In genomic region chrX:73998911-73999869, GRCm38 (mm10) we compare ENCODE assay signal across 8 mouse cellular contexts. TPM values are rescaled to one million over a fixed set of nuclear protein-coding genes. Genes with fewer than 3 reads are reported as not detected.
DNase-seq lines count a peak whose midpoint lies in the region; ATAC-seq and TF ChIP-seq lines count a peak whose summit lies in the region.

No protein-coding gene starts in this region.

- 31% methylated on average over 8 of the region's 8 CpGs for WGBS in lung, adult 2 months
- 29% methylated on average over 8 of the region's 8 CpGs for WGBS in kidney, embryonic 15.5 days
- WGBS in liver, embryonic 11.5 days: 18% methylated on average over 8 of the region's 8 CpGs

- DNase-seq in lung, adult 18-20 months: peak; percentile 13 to 45
- DNase-seq in lung, adult 2 months: no peak
- peak; percentile 82 for DNase-seq in c-Kit-positive CD71-positive TER-119-positive erythroid progenitor cells, embryonic 14.5 days (ENCODE audit: low spot score)
- peak; percentile 95 for DNase-seq in heart, adult 11 months
- no peak for DNase-seq in liver, embryonic 11.5 days (ENCODE audit: low spot score)
- peak; percentile 37 for DNase-seq in neural tube, embryonic 10.5 days (ENCODE audit: extremely low spot score, low spot score)
- DNase-seq in thymus, postnatal 36 days: no peak

- peak overlapping the region; percentile 58; the same call in 1 of the 2 replicates for H3K27ac ChIP-seq in kidney, embryonic 15.5 days
- peak overlapping the region; percentile 64 for H3K27ac ChIP-seq in liver, embryonic 11.5 days (ENCODE audit: low read depth, low read length)

- H3K9ac ChIP-seq in kidney, embryonic 15.5 days: no peak overlapping the region
- no peak overlapping the region for H3K9ac ChIP-seq in liver, embryonic 11.5 days (ENCODE audit: low read depth, low read length)

- H3K36me3 ChIP-seq in kidney, embryonic 15.5 days: no peaks in the 10 kb centered on the region
- H3K36me3 ChIP-seq in liver, embryonic 11.5 days (ENCODE audit: control insufficient read depth, insufficient read depth, low read length): no peaks in the 10 kb centered on the region

- no peak for TF ChIP-seq CTCF in lung, adult 2 months (IDR thresholded peaks at IDR 0.05; ENCODE audit: insufficient read depth, low read length)

- peak; percentile 87 for ATAC-seq in kidney, embryonic 15.5 days (replicated peaks; ENCODE audit: low FRiP score)
- peak; percentile 87 for ATAC-seq in liver, embryonic 11.5 days (replicated peaks; ENCODE audit: low FRiP score)

- H3K4me2 ChIP-seq in kidney, embryonic 15.5 days: peak overlapping the region; percentile 30; the same call in 1 of the 2 replicates
- H3K4me2 ChIP-seq in liver, embryonic 11.5 days: peak overlapping the region; percentile 51

- no peaks in the 10 kb centered on the region for H3K4me1 ChIP-seq in lung, adult 2 months (ENCODE audit: control insufficient read depth, insufficient read depth, low read length)
- H3K4me1 ChIP-seq in kidney, embryonic 15.5 days: no peaks in the 10 kb centered on the region; the same call in 1 of the 2 replicates
- peaks cover 4% of the 10 kb centered on the region; the same call in 1 of the 2 replicates for H3K4me1 ChIP-seq in liver, embryonic 11.5 days (replicated peaks; ENCODE audit: control insufficient read depth, insufficient read depth, low read length)

- H3K27me3 ChIP-seq in kidney, embryonic 15.5 days: no peaks in the 10 kb centered on the region; the same call in 1 of the 2 replicates
- H3K27me3 ChIP-seq in liver, embryonic 11.5 days (replicated peaks; ENCODE audit: control insufficient read depth, insufficient read depth, low read length): no peaks in the 10 kb centered on the region

- no peak overlapping the region for H3K4me3 ChIP-seq in lung, adult 2 months (replicated peaks; ENCODE audit: extremely low read depth, low read depth, low read length)
- H3K4me3 ChIP-seq in kidney, embryonic 15.5 days (replicated peaks): no peak overlapping the region
- H3K4me3 ChIP-seq in liver, embryonic 11.5 days (ENCODE audit: low read depth, low read length): no peak overlapping the region

- no peaks in the 10 kb centered on the region for H3K9me3 ChIP-seq in kidney, embryonic 15.5 days (replicated peaks)
- H3K9me3 ChIP-seq in liver, embryonic 11.5 days (ENCODE audit: control insufficient read depth, low read length): no peaks in the 10 kb centered on the region

- no peak for TF ChIP-seq POLR2A in lung, adult 2 months (IDR thresholded peaks at IDR 0.05; ENCODE audit: borderline replicate concordance, extremely low read depth, low read depth, low read length)

RNA-seq across cellular contexts. Expression of gene Irak1, which starts 24.5 kb away (rescaled TPM):
- polyA plus RNA-seq in lung, adult 2 months (2012; rRNA removed): 152 and 177 TPM in 2 replicates
- polyA plus RNA-seq in kidney, embryonic 15.5 days (2015; fragmentation: Nextera tagmentation; extraction: Ambion mirVana): 71.5 and 77.8 TPM in 2 replicates
- polyA plus RNA-seq in liver, embryonic 11.5 days (2014; fragmentation: Nextera tagmentation; extraction: Ambion mirVana): 51.8 and 61.0 TPM in 2 replicates

RNA-seq across cellular contexts. Expression of gene Hcfc1, which starts 33.0 kb away (rescaled TPM):
- 61.4 and 62.6 TPM in 2 replicates for polyA plus RNA-seq in lung, adult 2 months (2012; rRNA removed)
- 58.1 and 60.5 TPM in 2 replicates for polyA plus RNA-seq in kidney, embryonic 15.5 days (2015; fragmentation: Nextera tagmentation; extraction: Ambion mirVana)
- 68.6 and 72.8 TPM in 2 replicates for polyA plus RNA-seq in liver, embryonic 11.5 days (2014; fragmentation: Nextera tagmentation; extraction: Ambion mirVana)

Comparison
In these comparisons a context has a peak if more than half of its experiments do, and no peak if none do; other contexts are left out.
1. DNase-seq: peak in lung, adult 18-20 months (2 of 2), c-Kit-positive CD71-positive TER-119-positive erythroid progenitor cells, embryonic 14.5 days (single experiment), heart, adult 11 months (single experiment) and neural tube, embryonic 10.5 days (single experiment); none in lung, adult 2 months (single experiment), liver, embryonic 11.5 days (single experiment) and thymus, postnatal 36 days (0 of 2).